Mouse (Mus musculus): Measurements from ENCODE around the gene Lrrn4cl.

- TF ChIP-seq POLR2A (IDR thresholded peaks at IDR 0.05; ENCODE audit: borderline replicate concordance, extremely low read depth, insufficient read depth, insufficient read length, poor library complexity, severe bottlenecking) = no peak
- TF ChIP-seq CTCF (IDR thresholded peaks at IDR 0.05; ENCODE audit: borderline replicate concordance, extremely low read depth, insufficient read depth, insufficient read length) = no peak
Measured at GRCm38 (mm10) chr19:8903412-8903811, 52.8 kb downstream of the Lrrn4cl start.
